27 mouse cellular contexts compared by ENCODE assay signal in the genomic region with DNA sequence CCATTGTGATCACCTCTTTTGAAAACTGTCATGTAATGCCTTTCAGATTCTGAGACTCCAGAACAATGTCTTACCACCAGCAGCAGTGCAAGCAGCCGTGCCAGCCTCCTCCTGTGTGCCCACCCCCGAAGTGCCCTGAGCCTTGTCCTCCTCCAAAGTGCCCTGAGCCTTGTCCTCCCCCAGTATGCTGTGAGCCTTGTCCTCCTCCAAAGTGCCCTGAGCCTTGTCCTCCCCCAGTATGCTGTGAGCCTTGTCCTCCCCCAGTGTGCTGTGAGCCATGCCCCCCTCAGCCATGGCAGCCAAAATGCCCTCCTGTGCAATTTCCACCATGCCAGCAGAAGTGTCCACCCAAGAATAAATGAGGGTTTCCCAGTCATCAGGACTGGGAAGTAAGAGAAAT. TPM values are rescaled to one million over a fixed set of nuclear protein-coding genes. Genes with fewer than 3 reads are reported as not detected.
DNase-seq lines count a peak whose midpoint lies in the region; ATAC-seq lines count a peak whose summit lies in the region.
"Had no signal": no experiment of that assay in that cellular context is flagged by ENCODE, and none has a peak within 500 bp of the region (broad histone marks: within the 10 kb centered on the region; RNA-seq: fewer than 3 reads in every experiment).

No protein-coding gene starts in this region.

- 39% methylated on average over 2 of the region's 2 CpGs for WGBS in kidney, embryonic 14.5 days
- 45% methylated on average over 2 of the region's 2 CpGs for WGBS in kidney, embryonic 16.5 days

- ATAC-seq in kidney, embryonic 14.5 days (ENCODE audit: low FRiP score, low TSS enrichment), result peak; percentile 73
- ATAC-seq in kidney, embryonic 16.5 days (ENCODE audit: low FRiP score, low TSS enrichment), result peak; percentile 78
- ATAC-seq: activated CD4-positive, CD25-positive, alpha-beta regulatory T cell, adult 4 months; CD4-positive, CD25-positive, alpha-beta regulatory T cell, adult 4 months; forebrain, embryonic 13.5 days; forebrain, embryonic 15.5 days; Patski had no signal

- no peaks in the 10 kb centered on the region for H3K4me1 ChIP-seq in kidney, embryonic 14.5 days (ENCODE audit: control insufficient read depth, insufficient read depth, low read length)
- no peaks in the 10 kb centered on the region for H3K4me1 ChIP-seq in kidney, embryonic 16.5 days (ENCODE audit: insufficient read depth, low read length)
- H3K4me1 ChIP-seq: embryonic facial prominence, embryonic 10.5 days; embryonic facial prominence, embryonic 12.5 days; forebrain, embryonic 13.5 days; forebrain, embryonic 15.5 days had no signal

- H3K27me3 ChIP-seq in kidney, embryonic 14.5 days (ENCODE audit: control insufficient read depth, insufficient read depth, low read length), result no peaks in the 10 kb centered on the region
- no peaks in the 10 kb centered on the region for H3K27me3 ChIP-seq in kidney, embryonic 16.5 days (ENCODE audit: insufficient read depth, low read length)
- H3K27me3 ChIP-seq: CH12.LX; embryonic facial prominence, embryonic 12.5 days; forebrain, embryonic 13.5 days; forebrain, embryonic 15.5 days; Patski had no signal

- DNase-seq in kidney, postnatal 14 days, result no peak
- no peak for DNase-seq in kidney, postnatal 10 days
- peak; percentile 3 to 12 for DNase-seq in kidney, postnatal 4 days
- DNase-seq in kidney, postnatal 36 days, result no peak
- DNase-seq: adrenal gland, adult 8-10 months; adrenal gland, postnatal 14 days; adrenal gland, postnatal 36 days; B cell, adult 2 months; cerebellum, adult 11-12 months; cerebellum, adult 2 months; cerebellum, adult 9-10 months; cerebellum, postnatal 10 days; cerebellum, postnatal 25 days had no signal

- H3K27ac ChIP-seq in kidney, embryonic 14.5 days (ENCODE audit: low read depth, low read length), result no peak overlapping the region
- H3K27ac ChIP-seq in kidney, embryonic 16.5 days (ENCODE audit: low read length), result no peak overlapping the region
- H3K27ac ChIP-seq: embryonic facial prominence, embryonic 10.5 days; embryonic facial prominence, embryonic 12.5 days; forebrain, embryonic 13.5 days; forebrain, embryonic 15.5 days had no signal

- H3K9me3 ChIP-seq in kidney, embryonic 14.5 days (ENCODE audit: control insufficient read depth, low read length), result no peaks in the 10 kb centered on the region
- no peaks in the 10 kb centered on the region for H3K9me3 ChIP-seq in kidney, embryonic 16.5 days (ENCODE audit: low read length)
- H3K9me3 ChIP-seq: embryonic facial prominence, embryonic 10.5 days; embryonic facial prominence, embryonic 12.5 days; forebrain, embryonic 13.5 days; forebrain, embryonic 15.5 days had no signal

- no peak overlapping the region for H3K4me3 ChIP-seq in kidney, embryonic 14.5 days (ENCODE audit: low read length)
- H3K4me3 ChIP-seq in kidney, embryonic 16.5 days (ENCODE audit: low read length), result no peak overlapping the region
- H3K4me3 ChIP-seq: embryonic facial prominence, embryonic 10.5 days; embryonic facial prominence, embryonic 12.5 days; forebrain, embryonic 13.5 days; forebrain, embryonic 15.5 days had no signal

- no peak overlapping the region for H3K9ac ChIP-seq in kidney, embryonic 14.5 days (ENCODE audit: low read depth, low read length)
- H3K9ac ChIP-seq in kidney, embryonic 16.5 days (replicated peaks; ENCODE audit: low read length), result no peak overlapping the region
- H3K9ac ChIP-seq: embryonic facial prominence, embryonic 12.5 days; forebrain, embryonic 13.5 days; forebrain, embryonic 15.5 days had no signal

- H3K36me3 ChIP-seq in kidney, embryonic 14.5 days (ENCODE audit: control insufficient read depth, insufficient read depth, low read length), result no peaks in the 10 kb centered on the region
- no peaks in the 10 kb centered on the region for H3K36me3 ChIP-seq in kidney, embryonic 16.5 days (ENCODE audit: insufficient read depth, low read length)
- H3K36me3 ChIP-seq: embryonic facial prominence, embryonic 10.5 days; embryonic facial prominence, embryonic 12.5 days; forebrain, embryonic 15.5 days; G1E had no signal

- H3K4me2 ChIP-seq in kidney, embryonic 14.5 days (replicated peaks; ENCODE audit: low read depth, low read length), result no peak overlapping the region
- no peak overlapping the region for H3K4me2 ChIP-seq in kidney, embryonic 16.5 days (replicated peaks; ENCODE audit: low read depth, low read length)
- H3K4me2 ChIP-seq: embryonic facial prominence, embryonic 12.5 days; forebrain, embryonic 13.5 days; forebrain, embryonic 15.5 days had no signal

RNA-seq across cellular contexts. Expression of a gene that starts 1.0 kb away (rescaled TPM):
- polyA plus RNA-seq in kidney, embryonic 14.5 days (2014; fragmentation: Nextera tagmentation; extraction: Ambion mirVana), result not detected in 2 replicates
- not detected in 2 replicates for polyA plus RNA-seq in kidney, embryonic 16.5 days (2015; fragmentation: Nextera tagmentation; extraction: Ambion mirVana)
- polyA plus RNA-seq: activated CD4-positive, CD25-positive, alpha-beta regulatory T cell, adult 4 months; CD4-positive, CD25-positive, alpha-beta regulatory T cell, adult 4 months; cerebellum, adult 2 months; cortical plate, adult 2 months; embryonic facial prominence, embryonic 10.5 days; embryonic facial prominence, embryonic 12.5 days; embryonic facial prominence, embryonic 14.5 days; forebrain, embryonic 11.5 days; forebrain, embryonic 13.5 days; forebrain, embryonic 15.5 days; G1E; Patski had no signal

RNA-seq across cellular contexts. Expression of a gene that starts 21.6 kb away (rescaled TPM):
- not detected in 2 replicates for polyA plus RNA-seq in kidney, embryonic 14.5 days (2014; fragmentation: Nextera tagmentation; extraction: Ambion mirVana)
- polyA plus RNA-seq in kidney, embryonic 16.5 days (2015; fragmentation: Nextera tagmentation; extraction: Ambion mirVana), result not detected in 2 replicates
- polyA plus RNA-seq: activated CD4-positive, CD25-positive, alpha-beta regulatory T cell, adult 4 months; CD4-positive, CD25-positive, alpha-beta regulatory T cell, adult 4 months; cerebellum, adult 2 months; cortical plate, adult 2 months; embryonic facial prominence, embryonic 10.5 days; embryonic facial prominence, embryonic 12.5 days; embryonic facial prominence, embryonic 14.5 days; forebrain, embryonic 11.5 days; forebrain, embryonic 13.5 days; forebrain, embryonic 15.5 days; G1E; Patski had no signal

RNA-seq across cellular contexts. Expression of a gene that starts 32.2 kb away (rescaled TPM):
- polyA plus RNA-seq in kidney, embryonic 14.5 days (2014; fragmentation: Nextera tagmentation; extraction: Ambion mirVana), result not detected in 2 replicates
- polyA plus RNA-seq in kidney, embryonic 16.5 days (2015; fragmentation: Nextera tagmentation; extraction: Ambion mirVana), result 0.49 and 0.69 TPM in 2 replicates
- polyA plus RNA-seq: activated CD4-positive, CD25-positive, alpha-beta regulatory T cell, adult 4 months; CD4-positive, CD25-positive, alpha-beta regulatory T cell, adult 4 months; cerebellum, adult 2 months; cortical plate, adult 2 months; embryonic facial prominence, embryonic 10.5 days; embryonic facial prominence, embryonic 12.5 days; embryonic facial prominence, embryonic 14.5 days; forebrain, embryonic 11.5 days; forebrain, embryonic 13.5 days; forebrain, embryonic 15.5 days; G1E; Patski had no signal

RNA-seq across cellular contexts. Expression of a gene that starts 34.6 kb away (rescaled TPM):
- polyA plus RNA-seq in kidney, embryonic 14.5 days (2014; fragmentation: Nextera tagmentation; extraction: Ambion mirVana), result not detected in 2 replicates
- polyA plus RNA-seq in kidney, embryonic 16.5 days (2015; fragmentation: Nextera tagmentation; extraction: Ambion mirVana), result not detected in 2 replicates
- polyA plus RNA-seq: activated CD4-positive, CD25-positive, alpha-beta regulatory T cell, adult 4 months; CD4-positive, CD25-positive, alpha-beta regulatory T cell, adult 4 months; cerebellum, adult 2 months; cortical plate, adult 2 months; embryonic facial prominence, embryonic 10.5 days; embryonic facial prominence, embryonic 12.5 days; embryonic facial prominence, embryonic 14.5 days; forebrain, embryonic 11.5 days; forebrain, embryonic 13.5 days; forebrain, embryonic 15.5 days; G1E; Patski had no signal

RNA-seq across cellular contexts. Expression of a gene that starts 47.6 kb away (rescaled TPM):
- 14.5 and 17.1 TPM in 2 replicates for polyA plus RNA-seq in kidney, embryonic 14.5 days (2014; fragmentation: Nextera tagmentation; extraction: Ambion mirVana)
- polyA plus RNA-seq in kidney, embryonic 16.5 days (2015; fragmentation: Nextera tagmentation; extraction: Ambion mirVana), result 38.9 and 39.7 TPM in 2 replicates
- polyA plus RNA-seq: activated CD4-positive, CD25-positive, alpha-beta regulatory T cell, adult 4 months; CD4-positive, CD25-positive, alpha-beta regulatory T cell, adult 4 months; cerebellum, adult 2 months; cortical plate, adult 2 months; embryonic facial prominence, embryonic 10.5 days; embryonic facial prominence, embryonic 12.5 days; embryonic facial prominence, embryonic 14.5 days; forebrain, embryonic 11.5 days; forebrain, embryonic 13.5 days; forebrain, embryonic 15.5 days; G1E; Patski had no signal

Comparison
In these comparisons a context has a peak if more than half of its experiments do, and no peak if none do; other contexts are left out.
1. DNase-seq: peak in kidney, postnatal 4 days (2 of 2); none in kidney, postnatal 14 days (single experiment), kidney, postnatal 10 days (single experiment) and kidney, postnatal 36 days (0 of 2).